Mouse (Mus musculus): Measurements from ENCODE around the gene Ppp1r21. TPM values are rescaled to one million over a fixed set of nuclear protein-coding genes. Genes with fewer than 3 reads are reported as not detected.

The Ppp1r21 gene
- 14.3 and 17.6 TPM in 2 replicates for polyA plus RNA-seq (2012; ENCODE audit: low replicate concordance)

DNA sequence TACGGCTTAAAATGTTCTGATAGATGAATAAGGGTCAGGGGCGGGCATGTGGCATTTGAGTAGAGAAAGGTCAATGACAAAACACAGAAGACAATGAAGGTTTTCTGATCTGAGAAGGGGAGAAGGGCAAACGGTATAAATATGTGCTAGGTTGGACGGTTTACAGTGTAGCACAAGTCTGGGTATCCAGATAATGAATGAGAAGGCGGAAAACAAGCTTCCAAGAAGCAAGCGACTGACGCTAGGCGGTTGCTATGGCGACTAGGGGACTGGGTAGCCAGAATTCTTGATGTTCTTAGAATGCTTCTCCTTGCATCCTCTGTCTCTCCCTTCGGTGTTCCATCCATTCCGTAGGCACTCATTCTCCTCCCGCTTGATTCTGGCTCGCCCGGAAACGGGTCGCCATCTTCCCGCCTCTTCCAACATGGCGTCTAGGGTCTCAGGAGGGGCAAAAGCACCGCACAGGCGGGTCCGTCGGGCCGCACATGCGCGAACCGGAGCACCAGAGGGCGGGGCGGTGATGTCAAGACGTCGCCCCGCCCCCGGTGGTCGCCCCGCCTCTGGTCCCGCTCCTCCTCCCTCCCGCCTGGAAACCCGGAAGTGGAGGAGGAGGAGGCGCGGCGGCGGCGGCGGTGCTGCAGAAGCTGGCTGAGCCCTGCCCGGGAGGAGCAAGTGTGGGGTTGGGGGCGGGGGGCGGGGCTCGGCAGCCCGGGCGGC, at the start of gene Ppp1r21:
Gene Ppp1r21, plus strand, starts transcription at position 600 of the 717 bp plus-strand sequence.

DNA sequence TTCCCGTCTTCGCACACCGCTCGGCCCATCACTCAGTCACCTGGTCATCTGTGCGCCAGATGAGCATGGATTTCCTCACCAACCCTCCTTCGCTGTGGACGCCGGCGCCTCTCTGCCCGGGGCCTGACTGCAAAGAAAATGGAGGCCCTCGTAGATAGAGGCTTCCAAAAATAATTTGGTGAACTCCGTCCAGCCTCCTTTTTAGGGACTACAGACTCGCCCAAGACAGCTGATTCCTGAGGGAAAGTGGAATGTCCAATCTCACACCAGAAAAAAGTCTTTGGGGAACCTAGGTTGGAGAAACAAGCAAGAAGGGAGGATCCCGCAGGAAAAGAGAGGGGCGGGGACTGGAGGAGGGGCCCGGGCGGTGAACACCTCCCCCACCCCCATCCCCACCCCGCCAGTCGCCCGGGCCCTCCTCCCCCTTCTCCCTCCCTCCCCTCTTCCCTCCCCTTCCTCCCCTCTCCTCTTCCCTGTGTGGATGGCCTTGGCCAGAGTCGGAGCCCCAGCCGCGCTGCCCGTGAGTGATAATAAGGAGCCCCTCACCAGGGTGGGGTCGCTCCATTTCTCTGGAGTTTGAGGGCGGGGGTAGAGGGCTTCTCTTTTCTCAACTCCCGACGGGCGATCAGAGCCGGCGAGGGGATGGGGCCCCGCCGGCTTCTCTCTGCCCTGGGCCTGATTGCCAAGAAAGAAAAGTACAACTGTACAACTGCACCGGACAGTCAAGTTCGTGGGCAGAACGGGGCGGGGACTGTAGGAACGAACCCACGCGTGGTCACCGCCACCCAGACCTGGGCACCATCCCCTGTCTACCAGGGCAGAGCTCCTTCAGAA, 67.5 kb downstream of the Ppp1r21 start, which contains the start of gene Ston1:
Gene Ston1, plus strand, starts transcription at position 463 of the 834 bp plus-strand sequence.

Other genes with a start within 250 kb of the Ppp1r21 start
- 21.6 and 26.4 TPM in 2 replicates for gene Foxn2, start 89.4 kb upstream of the Ppp1r21 start, polyA plus RNA-seq (2012; ENCODE audit: low replicate concordance)
- 0.20 and 1.5 TPM in 2 replicates for gene Ston1, start 67.6 kb downstream of the Ppp1r21 start, polyA plus RNA-seq (2012; ENCODE audit: low replicate concordance)
- not detected in 2 replicates for gene Gtf2a1l, start 138.5 kb downstream of the Ppp1r21 start, polyA plus RNA-seq (2012; ENCODE audit: low replicate concordance)